Mouse (Mus musculus) neural tube, embryonic 15.5 days (tissue): ENCODE measurements around the gene Capn15. TPM values are rescaled to one million over a fixed set of nuclear protein-coding genes. Genes with fewer than 3 reads are reported as not detected.

Experiments
- ATAC-seq: fragments of 200-750 bp; cut with Nextera tagmentation; 2 replicates; pipeline ENCODE4 v1.8.0; 2017; ENCODE audit warnings: mild to moderate bottlenecking, moderate TSS enrichment, moderate library complexity; ENCODE audit not compliant: low FRiP score
- H3K27ac ChIP-seq: fragments of 300-500 bp; sonication (generic); replicated peaks from 2 replicates; pipeline ENCODE4 v1.5.1; 2015; ENCODE audit warnings: mild to moderate bottlenecking, inconsistent platforms
- H3K27me3 ChIP-seq: fragments of 300-500 bp; sonication (generic); replicated peaks from 2 replicates; pipeline ENCODE4 v1.6.1; 2015; ENCODE audit warnings: inconsistent platforms
- H3K36me3 ChIP-seq: fragments of 300-500 bp; sonication (generic); 2 replicates; pipeline ENCODE4 v1.6.1; 2015; ENCODE audit warnings: inconsistent platforms
- H3K4me1 ChIP-seq: fragments of 300-500 bp; sonication (generic); 2 replicates; pipeline ENCODE4 v1.6.1; 2015; ENCODE audit warnings: inconsistent platforms
- H3K4me2 ChIP-seq: fragments of 300-500 bp; sonication (generic); 2 replicates; pipeline ENCODE4 v1.6.1; 2015; ENCODE audit warnings: inconsistent platforms, mild to moderate bottlenecking, moderate library complexity
- H3K4me3 ChIP-seq: fragments of 300-500 bp; sonication (generic); replicated peaks from 2 replicates; pipeline ENCODE4 v1.5.1; 2015; ENCODE audit warnings: mild to moderate bottlenecking, inconsistent platforms
- H3K9ac ChIP-seq: fragments of 300-500 bp; sonication (generic); replicated peaks from 2 replicates; pipeline ENCODE4 v1.6.1; 2015; ENCODE audit warnings: mild to moderate bottlenecking, inconsistent platforms
- H3K9me3 ChIP-seq: fragments of 300-500 bp; sonication (generic); replicated peaks from 2 replicates; pipeline ENCODE4 v1.6.1; 2016; ENCODE audit warnings: inconsistent platforms
- WGBS: fragments of 180-500 bp; shearing (Covaris S2); methylation state at CpG from one replicate; pipeline ENCODE4 v1.1.7; 2015; ENCODE audit warnings: mixed read lengths; 5-methylcytosine and 5-hydroxymethylcytosine counted together
- polyA plus RNA-seq: library from polyadenylated mRNA; unstranded; fragments of >200 nt; fragmentation: Nextera tagmentation; extraction: Ambion mirVana; gene quantifications from 2 replicates; pipeline ENCODE4 v1.2.1, GENCODE M21; 2015

The Capn15 gene
- polyA plus RNA-seq, 1 experiment from 2014 or later: 20.1 TPM

GRCm38 (mm10) chr17:25962413-25962905 is 23.1 kb downstream of the Capn15 start:
- Histone ChIP-seq H3K27ac (no peak overlapping the region), H3K36me3 (peaks cover 35% of the 10 kb centered on the region), H3K4me3 (no peak overlapping the region), H3K4me1 (0 out of 2 replicates have a peak, but pooled peaks cover 2% of the 10 kb centered on the region), H3K9me3 (no peaks in the 10 kb centered on the region), H3K27me3 (no peaks in the 10 kb centered on the region), H3K9ac (no peak overlapping the region), H3K4me2 (no peak overlapping the region)
- no peak for ATAC-seq
- WGBS: 96% methylated on average over 7 of the region's 7 CpGs

- H3K9ac ChIP-seq: no peak overlapping the region
- 95% methylated on average over 5 of the region's 5 CpGs for WGBS
- H3K4me2 ChIP-seq: no peak overlapping the region
- no peak overlapping the region for H3K27ac ChIP-seq
- H3K36me3 ChIP-seq: peaks cover 35% of the 10 kb centered on the region
- no peaks in the 10 kb centered on the region for H3K9me3 ChIP-seq
- ATAC-seq: no peak
- H3K27me3 ChIP-seq: no peaks in the 10 kb centered on the region
- H3K4me1 ChIP-seq: no peaks in the 10 kb centered on the region
- H3K4me3 ChIP-seq: no peak overlapping the region
These were observed 24.0 kb downstream of the Capn15 start for GRCm38 (mm10) chr17:25961566-25961965.

GRCm38 (mm10) chr17:25959630-25960467 is 25.7 kb downstream of the Capn15 start:
- peaks cover 33% of the 10 kb centered on the region for H3K36me3 ChIP-seq

GRCm38 (mm10) chr17:25958771-25959494 is 26.7 kb downstream of the Capn15 start:
- Histone ChIP-seq H3K9ac (no peak overlapping the region), H3K27me3 (no peaks in the 10 kb centered on the region; the same call in 1 of the 2 replicates), H3K36me3 (peaks cover 33% of the 10 kb centered on the region), H3K9me3 (no peaks in the 10 kb centered on the region), H3K4me3 (no peak overlapping the region), H3K4me2 (no peak overlapping the region), H3K4me1 (no peaks in the 10 kb centered on the region), H3K27ac (no peak overlapping the region)
- WGBS: 95% methylated on average over 11 of the region's 11 CpGs
- no peak for ATAC-seq

More at GRCm38 (mm10) chr17:25959630-25960467, 25.7 kb downstream of the Capn15 start:
- 91% methylated on average over 23 of the region's 23 CpGs for WGBS
- ATAC-seq: no peak
- Histone ChIP-seq H3K9me3 (no peaks in the 10 kb centered on the region), H3K27ac (no peak overlapping the region), H3K4me2 (no peak overlapping the region), H3K9ac (no peak overlapping the region), H3K4me1 (no peaks in the 10 kb centered on the region), H3K4me3 (no peak overlapping the region), H3K27me3 (no peaks in the 10 kb centered on the region)

- H3K36me3 ChIP-seq: peaks cover 24% of the 10 kb centered on the region
- H3K9me3 ChIP-seq: no peaks in the 10 kb centered on the region
- peaks cover 11% of the 10 kb centered on the region for H3K27me3 ChIP-seq
- ATAC-seq: no peak
- 80% methylated on average over 14 of the region's 14 CpGs for WGBS
- H3K4me3 ChIP-seq: no peak overlapping the region
- H3K4me1 ChIP-seq: no peaks in the 10 kb centered on the region
- H3K4me2 ChIP-seq: no peak overlapping the region
- H3K27ac ChIP-seq: no peak overlapping the region
- H3K9ac ChIP-seq: no peak overlapping the region
These were observed 28.0 kb downstream of the Capn15 start for GRCm38 (mm10) chr17:25957586-25958051.

- H3K27ac ChIP-seq: no peak overlapping the region
- peaks cover 21% of the 10 kb centered on the region for H3K27me3 ChIP-seq
- H3K4me1 ChIP-seq: peaks cover 8% of the 10 kb centered on the region
- no peaks in the 10 kb centered on the region for H3K9me3 ChIP-seq
- peaks cover 18% of the 10 kb centered on the region for H3K36me3 ChIP-seq
- ATAC-seq: no peak
- 78% methylated on average over 7 of the region's 7 CpGs for WGBS
- H3K9ac ChIP-seq: no peak overlapping the region
- H3K4me3 ChIP-seq: no peak overlapping the region
- H3K4me2 ChIP-seq: no peak overlapping the region
These were observed 29.0 kb downstream of the Capn15 start for GRCm38 (mm10) chr17:25956631-25957030.

- no peak overlapping the region for H3K4me2 ChIP-seq
- no peaks in the 10 kb centered on the region for H3K9me3 ChIP-seq
- ATAC-seq: no peak
- peaks cover 18% of the 10 kb centered on the region for H3K36me3 ChIP-seq
- H3K27ac ChIP-seq: no peak overlapping the region
- H3K27me3 ChIP-seq: peaks cover 25% of the 10 kb centered on the region
- no peak overlapping the region for H3K4me3 ChIP-seq
- peaks cover 12% of the 10 kb centered on the region for H3K4me1 ChIP-seq
- WGBS: 47% methylated on average over 7 of the region's 7 CpGs
- no peak overlapping the region for H3K9ac ChIP-seq
These were observed 29.4 kb downstream of the Capn15 start for GRCm38 (mm10) chr17:25956201-25956600.

GRCm38 (mm10) chr17:25955736-25956135 is 29.9 kb downstream of the Capn15 start:
- Histone ChIP-seq H3K9me3 (no peaks in the 10 kb centered on the region), H3K4me2 (no peak overlapping the region), H3K36me3 (peaks cover 16% of the 10 kb centered on the region), H3K27ac (no peak overlapping the region), H3K9ac (no peak overlapping the region), H3K4me3 (no peak overlapping the region), H3K27me3 (peaks cover 29% of the 10 kb centered on the region), H3K4me1 (peaks cover 15% of the 10 kb centered on the region)
- 45% methylated on average over 3 of the region's 3 CpGs for WGBS
- ATAC-seq: no peak

GRCm38 (mm10) chr17:25954671-25955070 is 30.9 kb downstream of the Capn15 start:
- Histone ChIP-seq H3K36me3 (peaks cover 6% of the 10 kb centered on the region), H3K4me3 (no peak overlapping the region), H3K27ac (no peak overlapping the region), H3K9ac (no peak overlapping the region), H3K4me2 (no peak overlapping the region), H3K27me3 (peaks cover 39% of the 10 kb centered on the region), H3K9me3 (no peaks in the 10 kb centered on the region), H3K4me1 (peaks cover 15% of the 10 kb centered on the region)
- 81% methylated on average over 1 of the region's 2 CpGs for WGBS
- no peak for ATAC-seq

- peaks cover 42% of the 10 kb centered on the region for H3K27me3 ChIP-seq
- WGBS: 76% methylated on average over 5 of the region's 5 CpGs
- no peak overlapping the region for H3K27ac ChIP-seq
- ATAC-seq: no peak
- no peak overlapping the region for H3K4me3 ChIP-seq
- no peaks in the 10 kb centered on the region for H3K9me3 ChIP-seq
- no peak overlapping the region for H3K9ac ChIP-seq
- H3K36me3 ChIP-seq: no peaks in the 10 kb centered on the region; the same call in 1 of the 2 replicates
- no peak overlapping the region for H3K4me2 ChIP-seq
- H3K4me1 ChIP-seq: peaks cover 15% of the 10 kb centered on the region
These were observed 32.4 kb downstream of the Capn15 start for GRCm38 (mm10) chr17:25953161-25953560.

- Histone ChIP-seq H3K36me3 (no peaks in the 10 kb centered on the region), H3K4me1 (peaks cover 15% of the 10 kb centered on the region), H3K9me3 (no peaks in the 10 kb centered on the region), H3K4me3 (peak within 1 kb of the TSS; percentile 35), H3K4me2 (peak within 1 kb of the TSS; percentile 60), H3K27ac (no peak within 1 kb of the TSS), H3K9ac (0 out of 2 replicates have a peak within 1 kb of the TSS, but pooled peaks have one; percentile 23), H3K27me3 (peaks cover 42% of the 10 kb centered on the region)
- WGBS: under 1% methylated on average over 56 of the region's 58 CpGs
- no peak for ATAC-seq
These were observed 33.6 kb downstream of the Capn15 start, which contains the start of gene A930017K11Rik for GRCm38 (mm10) chr17:25951803-25952623. Gene A930017K11Rik (minus strand): TSS chr17:25952565.
